ENCODE assay signal across 17 mouse cellular contexts in genomic region chr10:121438109-121438508, GRCm38 (mm10).
"Had no signal": no experiment of that assay in that cellular context is flagged by ENCODE, and none has a peak within 500 bp of the region (broad histone marks: within the 10 kb centered on the region; RNA-seq: fewer than 3 reads in every experiment).

No protein-coding gene starts in this region.

- H3K36me3 ChIP-seq: limb, embryonic 13.5 days; liver, embryonic 12.5 days; midbrain, embryonic 10.5 days; neural tube, embryonic 13.5 days had no signal

- H3K4me3 ChIP-seq: layer of hippocampus, adult 2 months; left cerebral cortex, adult 2 months; limb, embryonic 13.5 days; liver, embryonic 12.5 days; midbrain, embryonic 10.5 days; myocyte; neural tube, embryonic 13.5 days had no signal

- H3K9ac ChIP-seq: limb, embryonic 13.5 days; liver, embryonic 12.5 days; lung, embryonic 14.5 days; neural tube, embryonic 13.5 days had no signal

- H3K9me3 ChIP-seq: limb, embryonic 13.5 days; liver, embryonic 12.5 days; midbrain, embryonic 10.5 days; neural tube, embryonic 13.5 days had no signal

- DNase-seq: kidney, adult 11 months; kidney, adult 9 months; kidney, postnatal 10 days; kidney, postnatal 4 days; lung, embryonic 14.5 days; lung, postnatal 10 days; midbrain, embryonic 14.5 days; retina, postnatal 1 day; thymus, adult 2 months; thymus, postnatal 25 days had no signal

- H3K4me2 ChIP-seq: limb, embryonic 13.5 days; liver, embryonic 12.5 days; lung, embryonic 14.5 days; neural tube, embryonic 13.5 days had no signal

- ATAC-seq: liver, embryonic 12.5 days had no signal

- H3K27me3 ChIP-seq: limb, embryonic 13.5 days; liver, embryonic 12.5 days; neural tube, embryonic 13.5 days had no signal

- H3K27ac ChIP-seq: layer of hippocampus, adult 2 months; left cerebral cortex, adult 2 months; limb, embryonic 13.5 days; liver, embryonic 12.5 days; midbrain, embryonic 10.5 days; neural tube, embryonic 13.5 days had no signal
